Mouse (Mus musculus) spleen, adult 2 months (tissue): Measurements from ENCODE around the gene Iscu.

Experiments
- CTCF ChIP-seq: fragments of 200-500 bp; IDR thresholded peaks from 2 replicates; pipeline ENCODE4 v1.5.1; 2011; ENCODE audit warnings: mild to moderate bottlenecking, inconsistent platforms; ENCODE audit not compliant: insufficient read depth, insufficient read length, insufficient replicate concordance; ENCODE audit errors: extremely low read depth
- POLR2A ChIP-seq: fragments of 200-500 bp; IDR thresholded peaks from 2 replicates; pipeline ENCODE4 v1.6.1; 2011; ENCODE audit warnings: low read depth, low read length, inconsistent platforms

DNA sequence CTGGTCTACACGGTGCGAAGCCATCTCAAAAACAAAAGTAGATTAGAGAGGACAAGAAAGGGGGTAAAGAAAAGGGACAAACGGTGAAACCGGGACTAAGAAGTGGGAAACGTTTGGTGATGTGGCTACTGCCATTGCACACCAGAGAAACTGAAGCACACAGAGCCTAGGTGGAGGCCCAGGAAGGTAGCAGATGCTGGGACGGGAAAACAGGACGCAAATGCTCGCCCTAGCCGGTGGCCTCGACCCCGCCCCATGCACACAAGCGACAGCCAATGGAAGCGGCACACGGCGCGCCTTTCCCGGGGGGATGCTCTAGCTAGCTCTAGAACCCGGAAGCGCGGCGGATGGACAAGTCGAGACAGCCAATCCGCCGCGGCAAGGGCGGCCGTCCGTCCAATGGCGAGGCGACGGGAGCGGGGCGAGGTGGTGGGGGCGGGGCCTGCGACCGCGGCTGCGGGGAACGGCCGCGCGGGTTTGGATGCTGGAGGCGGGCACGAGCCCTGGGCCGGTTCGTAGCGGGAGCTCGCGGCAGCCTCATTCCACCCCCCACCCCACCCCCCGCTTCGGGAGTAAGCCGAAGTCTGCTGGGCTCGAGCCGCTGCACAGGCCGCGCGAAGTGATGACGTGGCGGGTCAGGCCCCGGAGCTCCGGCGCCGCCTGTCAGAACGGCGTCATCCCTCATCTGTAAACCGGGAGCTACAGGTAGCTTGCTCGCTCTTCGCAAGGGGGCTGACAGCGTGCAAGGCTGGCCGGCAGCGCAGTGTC, 37.0 kb upstream of the Iscu start, which contains the start of gene Ficd:
- TF ChIP-seq CTCF (no peak), POLR2A (peak; percentile 41; the same call in 1 of the 2 replicates)
